Mouse (Mus musculus): ENCODE measurements at regions not wholly inside any gene's neighbourhood (a gene's known extent, or its start where the extent isn't known, plus 50 kb on each side); places are given as distances from the start of the nearest gene placed in this dataset.

GRCm38 (mm10) chr2:33974031-33974430 is 86.3 kb upstream of the Mvb12b start:
- TF ChIP-seq MYOG (IDR thresholded peaks at IDR 0.05; ENCODE audit: control insufficient read depth, extremely low read depth, insufficient read length) (no peak), FOSL1 (IDR thresholded peaks at IDR 0.05; ENCODE audit: insufficient read depth, low read length, poor library complexity, severe bottlenecking) (no peak), MAX (IDR thresholded peaks at IDR 0.05) (peak; percentile 3), CTCF (IDR thresholded peaks at IDR 0.05; ENCODE audit: control insufficient read depth, insufficient read depth, insufficient read length) (no peak), USF1 (IDR thresholded peaks at IDR 0.05; ENCODE audit: low read depth) (no peak), MYOD1 (IDR thresholded peaks at IDR 0.05; ENCODE audit: control insufficient read depth, insufficient read length, low read depth) (no peak), CEBPB (IDR thresholded peaks at IDR 0.05; ENCODE audit: low read depth) (no peak)
- H3K36me3 ChIP-seq (ENCODE audit: control insufficient read depth, insufficient read depth): no peaks in the 10 kb centered on the region
- H3K79me2 ChIP-seq (ENCODE audit: control insufficient read depth, insufficient read depth): no peaks in the 10 kb centered on the region
- no peak overlapping the region for H3ac ChIP-seq (ENCODE audit: control insufficient read depth, insufficient read length, low read depth)
- H3K27me3 ChIP-seq (ENCODE audit: control insufficient read depth, insufficient read depth, insufficient read length): peaks cover 25% of the 10 kb centered on the region
- no peaks in the 10 kb centered on the region for H3K79me3 ChIP-seq (ENCODE audit: low read depth)
- H3K4me3 ChIP-seq (ENCODE audit: insufficient read depth, poor library complexity, severe bottlenecking): no peak overlapping the region

GRCm38 (mm10) chr2:33973213-33973834 is 85.6 kb upstream of the Mvb12b start:
- Histone ChIP-seq H3ac (ENCODE audit: control insufficient read depth, insufficient read length, low read depth) (no peak overlapping the region), H3K36me3 (ENCODE audit: control insufficient read depth, insufficient read depth) (no peaks in the 10 kb centered on the region), H3K27me3 (ENCODE audit: control insufficient read depth, insufficient read depth, insufficient read length) (peaks cover 29% of the 10 kb centered on the region), H3K79me2 (ENCODE audit: control insufficient read depth, insufficient read depth) (no peaks in the 10 kb centered on the region), H3K79me3 (ENCODE audit: low read depth) (no peaks in the 10 kb centered on the region), H3K4me3 (ENCODE audit: insufficient read depth, poor library complexity, severe bottlenecking) (no peak overlapping the region)
- TF ChIP-seq MYOD1 (IDR thresholded peaks at IDR 0.05; ENCODE audit: control insufficient read depth, insufficient read length, low read depth) (no peak), CTCF (IDR thresholded peaks at IDR 0.05; ENCODE audit: control insufficient read depth, insufficient read depth, insufficient read length) (peak; percentile 97), MAX (IDR thresholded peaks at IDR 0.05) (peak; percentile 14)

DNA sequence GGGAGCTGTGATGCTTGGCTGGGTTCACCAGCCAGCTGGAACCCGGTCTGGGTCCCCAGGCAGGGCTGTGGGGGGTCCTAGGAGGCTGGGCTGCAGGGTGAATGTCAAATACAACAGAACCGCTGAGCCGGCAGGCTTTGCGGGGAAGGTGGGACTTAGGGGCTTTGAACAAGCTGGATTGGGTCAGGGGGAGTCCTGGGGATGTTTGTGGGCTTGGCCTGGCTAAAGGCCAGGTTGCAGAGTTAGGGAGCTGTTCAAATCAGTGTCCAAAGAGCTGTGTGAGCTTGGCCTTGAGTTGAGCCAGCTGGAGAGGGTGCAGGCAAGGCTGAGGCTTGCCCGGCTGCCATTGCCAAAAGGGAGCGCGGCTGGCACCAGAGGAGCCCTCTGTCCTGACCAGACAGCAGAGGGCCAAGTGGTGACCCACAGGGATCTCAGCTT is 79.3 kb upstream of the Mvb12b start:
- Histone ChIP-seq H3K79me2 (ENCODE audit: control insufficient read depth, insufficient read depth) (no peaks in the 10 kb centered on the region), H3K27me3 (ENCODE audit: control insufficient read depth, insufficient read depth, insufficient read length) (peaks cover 26% of the 10 kb centered on the region), H3K79me3 (ENCODE audit: low read depth) (no peaks in the 10 kb centered on the region), H3ac (ENCODE audit: control insufficient read depth, insufficient read length, low read depth) (no peak overlapping the region), H3K36me3 (ENCODE audit: control insufficient read depth, insufficient read depth) (no peaks in the 10 kb centered on the region), H3K4me3 (ENCODE audit: insufficient read depth, poor library complexity, severe bottlenecking) (no peak overlapping the region)
- no peak for TF ChIP-seq CEBPB (IDR thresholded peaks at IDR 0.05; ENCODE audit: low read depth)
- no peak for TF ChIP-seq USF1 (IDR thresholded peaks at IDR 0.05; ENCODE audit: low read depth)
- no peak for TF ChIP-seq MYOG (IDR thresholded peaks at IDR 0.05; ENCODE audit: control insufficient read depth, extremely low read depth, insufficient read length)
- TF ChIP-seq MAX (IDR thresholded peaks at IDR 0.05): no peak
- no peak for TF ChIP-seq FOSL1 (IDR thresholded peaks at IDR 0.05; ENCODE audit: insufficient read depth, low read length, poor library complexity, severe bottlenecking)
- TF ChIP-seq MYOD1 (IDR thresholded peaks at IDR 0.05; ENCODE audit: control insufficient read depth, insufficient read length, low read depth): no peak
- TF ChIP-seq CTCF (IDR thresholded peaks at IDR 0.05; ENCODE audit: control insufficient read depth, insufficient read depth, insufficient read length): no peak

GRCm38 (mm10) chr2:33966389-33966983 is 78.7 kb upstream of the Mvb12b start:
- TF ChIP-seq FOSL1 (IDR thresholded peaks at IDR 0.05; ENCODE audit: insufficient read depth, low read length, poor library complexity, severe bottlenecking) (no peak), CTCF (IDR thresholded peaks at IDR 0.05; ENCODE audit: control insufficient read depth, insufficient read depth, insufficient read length) (no peak), MYOD1 (IDR thresholded peaks at IDR 0.05; ENCODE audit: control insufficient read depth, insufficient read length, low read depth) (no peak), MYOG (IDR thresholded peaks at IDR 0.05; ENCODE audit: control insufficient read depth, extremely low read depth, insufficient read length) (no peak), USF1 (IDR thresholded peaks at IDR 0.05; ENCODE audit: low read depth) (no peak), CEBPB (IDR thresholded peaks at IDR 0.05; ENCODE audit: low read depth) (no peak), MAX (IDR thresholded peaks at IDR 0.05) (no peak)
- H3K4me3 ChIP-seq (ENCODE audit: insufficient read depth, poor library complexity, severe bottlenecking): no peak overlapping the region

DNA sequence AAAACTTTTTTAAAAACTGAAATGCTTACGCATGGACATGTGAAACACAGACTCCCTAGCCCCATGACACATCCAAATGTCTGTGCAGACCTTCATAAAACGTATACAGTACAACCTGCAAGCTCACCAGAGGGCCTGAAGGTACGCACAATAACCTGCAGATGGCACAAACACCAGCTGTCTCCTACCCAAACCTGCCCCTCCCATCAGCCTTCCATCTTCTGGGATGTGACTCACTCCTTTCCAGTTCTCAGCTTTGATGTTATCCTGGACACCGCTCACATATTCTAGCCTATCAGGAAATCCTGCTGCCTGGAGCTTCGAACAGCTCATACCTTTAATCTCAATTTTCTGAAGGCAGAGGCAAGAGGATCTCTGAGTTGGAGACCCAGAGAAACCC is 76.3 kb upstream of the Mvb12b start:
- Histone ChIP-seq H3K36me3 (ENCODE audit: control insufficient read depth, insufficient read depth) (no peaks in the 10 kb centered on the region), H3ac (ENCODE audit: control insufficient read depth, insufficient read length, low read depth) (no peak overlapping the region), H3K27me3 (ENCODE audit: control insufficient read depth, insufficient read depth, insufficient read length) (peaks cover 26% of the 10 kb centered on the region), H3K79me3 (ENCODE audit: low read depth) (no peaks in the 10 kb centered on the region), H3K4me3 (ENCODE audit: insufficient read depth, poor library complexity, severe bottlenecking) (no peak overlapping the region), H3K79me2 (ENCODE audit: control insufficient read depth, insufficient read depth) (no peaks in the 10 kb centered on the region)
- no peak for TF ChIP-seq CTCF (IDR thresholded peaks at IDR 0.05; ENCODE audit: control insufficient read depth, insufficient read depth, insufficient read length)
- no peak for TF ChIP-seq MYOD1 (IDR thresholded peaks at IDR 0.05; ENCODE audit: control insufficient read depth, insufficient read length, low read depth)
- TF ChIP-seq USF1 (IDR thresholded peaks at IDR 0.05; ENCODE audit: low read depth): no peak
- TF ChIP-seq FOSL1 (IDR thresholded peaks at IDR 0.05; ENCODE audit: insufficient read depth, low read length, poor library complexity, severe bottlenecking): no peak
- TF ChIP-seq MYOG (IDR thresholded peaks at IDR 0.05; ENCODE audit: control insufficient read depth, extremely low read depth, insufficient read length): no peak
- no peak for TF ChIP-seq CEBPB (IDR thresholded peaks at IDR 0.05; ENCODE audit: low read depth)
- no peak for TF ChIP-seq MAX (IDR thresholded peaks at IDR 0.05)

More at GRCm38 (mm10) chr2:33966389-33966983, 78.7 kb upstream of the Mvb12b start:
- peaks cover 26% of the 10 kb centered on the region for H3K27me3 ChIP-seq (ENCODE audit: control insufficient read depth, insufficient read depth, insufficient read length)
- no peak overlapping the region for H3ac ChIP-seq (ENCODE audit: control insufficient read depth, insufficient read length, low read depth)
- H3K79me2 ChIP-seq (ENCODE audit: control insufficient read depth, insufficient read depth): no peaks in the 10 kb centered on the region
- H3K79me3 ChIP-seq (ENCODE audit: low read depth): no peaks in the 10 kb centered on the region
- H3K36me3 ChIP-seq (ENCODE audit: control insufficient read depth, insufficient read depth): no peaks in the 10 kb centered on the region

All from C2C12 (cell line).